Mouse (Mus musculus): Measurements from ENCODE around the gene Tpx2.

GRCm38 (mm10) chr2:152924543-152924942 is 76.8 kb downstream of the Tpx2 start:
- TF ChIP-seq GATA1 (IDR thresholded peaks at IDR 0.05; ENCODE audit: borderline replicate concordance, low read length), result no peak
- no peak for TF ChIP-seq FLI1 (IDR thresholded peaks at IDR 0.05; ENCODE audit: low read length)

Measured in megakaryocyte, embryonic 14.5 days (primary cell).